Mouse (Mus musculus) cerebellum, postnatal 25 days (tissue): ENCODE data around the gene Tbx21.

Experiments used
- DNase-seq, 2 experiments: peaks; one replicate each; pipeline ENCODE4 v3.0.0; 2021; ENCODE audit warnings: mixed read lengths in 2 of 2

Tbx21 gene

GRCm38 (mm10) chr11:97114671-97115601, at the start of gene Tbx21:
Tbx21 (minus strand) TSS chr11:97115331.
- DNase-seq, result no peak

- no peak for DNase-seq
These were observed 45.2 kb upstream of the Tbx21 start for GRCm38 (mm10) chr11:97160341-97160740.

- no peak for DNase-seq
These were observed 41.9 kb upstream of the Tbx21 start for GRCm38 (mm10) chr11:97156999-97157398.

GRCm38 (mm10) chr11:97152662-97153287, 37.6 kb upstream of the Tbx21 start:
- DNase-seq, result peak; percentile 39 to 57

- peak; percentile 61 to 67 for DNase-seq
These were observed 36.9 kb upstream of the Tbx21 start for GRCm38 (mm10) chr11:97152023-97152426.

- peak; percentile 81 to 84 for DNase-seq
These were observed 36.2 kb upstream of the Tbx21 start, which contains the start of gene Tbkbp1 for GRCm38 (mm10) chr11:97151343-97151801. Tbkbp1 (minus strand) TSS chr11:97151495.

- peak; percentile 87 to 90 for DNase-seq
These were observed 35.5 kb upstream of the Tbx21 start for GRCm38 (mm10) chr11:97150411-97151330.

- peak; percentile 78 to 82 for DNase-seq
These were observed 34.9 kb upstream of the Tbx21 start for GRCm38 (mm10) chr11:97149995-97150410.

- no peak for DNase-seq
These were observed 33.9 kb upstream of the Tbx21 start for GRCm38 (mm10) chr11:97149026-97149425.

GRCm38 (mm10) chr11:97148591-97148990, 33.5 kb upstream of the Tbx21 start:
- no peak for DNase-seq

GRCm38 (mm10) chr11:97147333-97147732, 32.2 kb upstream of the Tbx21 start:
- DNase-seq, result no peak

- peak; percentile 80 to 84 for DNase-seq
These were observed 31.6 kb upstream of the Tbx21 start for GRCm38 (mm10) chr11:97146724-97147123.

- no peak for DNase-seq
These were observed 30.8 kb upstream of the Tbx21 start for GRCm38 (mm10) chr11:97145951-97146350.

- DNase-seq, result no peak
These were observed 30.2 kb upstream of the Tbx21 start for GRCm38 (mm10) chr11:97145320-97145719.

- no peak for DNase-seq
These were observed 28.2 kb upstream of the Tbx21 start for GRCm38 (mm10) chr11:97143196-97143900.

- no peak for DNase-seq
These were observed 27.1 kb upstream of the Tbx21 start for GRCm38 (mm10) chr11:97142159-97142608.

GRCm38 (mm10) chr11:97140811-97141210, 25.7 kb upstream of the Tbx21 start:
- no peak for DNase-seq

- no peak for DNase-seq
These were observed 24.1 kb upstream of the Tbx21 start for GRCm38 (mm10) chr11:97139256-97139655.

- DNase-seq, result peak; percentile 72 to 78
These were observed 23.6 kb upstream of the Tbx21 start for GRCm38 (mm10) chr11:97138554-97139226.

GRCm38 (mm10) chr11:97133270-97133669, 18.1 kb upstream of the Tbx21 start:
- DNase-seq, result no peak

GRCm38 (mm10) chr11:97132185-97132584, 17.1 kb upstream of the Tbx21 start:
- no peak for DNase-seq
